Mouse (Mus musculus) lung, postnatal 0 days (tissue): Measurements from ENCODE around the gene Dgkd.

Source experiments
- CTCF ChIP-seq: IDR thresholded peaks from 2 replicates; pipeline ENCODE4 v1.5.1; 2016; ENCODE audit warnings: antibody characterized with exemption, mild to moderate bottlenecking
- EP300 ChIP-seq: IDR thresholded peaks from 2 replicates; pipeline ENCODE4 v1.6.1; 2016; ENCODE audit warnings: antibody characterized with exemption, mild to moderate bottlenecking, control low read depth

- TF ChIP-seq CTCF: no peak
- no peak for TF ChIP-seq EP300
These were observed 23.4 kb upstream of the Dgkd start for GRCm38 (mm10) chr1:87829621-87830211.
